Mouse (Mus musculus): Measurements from ENCODE around the gene Pml.
A peak's percentile ranks its signal among the peaks of the same experiment; 100 is the strongest.

DNA sequence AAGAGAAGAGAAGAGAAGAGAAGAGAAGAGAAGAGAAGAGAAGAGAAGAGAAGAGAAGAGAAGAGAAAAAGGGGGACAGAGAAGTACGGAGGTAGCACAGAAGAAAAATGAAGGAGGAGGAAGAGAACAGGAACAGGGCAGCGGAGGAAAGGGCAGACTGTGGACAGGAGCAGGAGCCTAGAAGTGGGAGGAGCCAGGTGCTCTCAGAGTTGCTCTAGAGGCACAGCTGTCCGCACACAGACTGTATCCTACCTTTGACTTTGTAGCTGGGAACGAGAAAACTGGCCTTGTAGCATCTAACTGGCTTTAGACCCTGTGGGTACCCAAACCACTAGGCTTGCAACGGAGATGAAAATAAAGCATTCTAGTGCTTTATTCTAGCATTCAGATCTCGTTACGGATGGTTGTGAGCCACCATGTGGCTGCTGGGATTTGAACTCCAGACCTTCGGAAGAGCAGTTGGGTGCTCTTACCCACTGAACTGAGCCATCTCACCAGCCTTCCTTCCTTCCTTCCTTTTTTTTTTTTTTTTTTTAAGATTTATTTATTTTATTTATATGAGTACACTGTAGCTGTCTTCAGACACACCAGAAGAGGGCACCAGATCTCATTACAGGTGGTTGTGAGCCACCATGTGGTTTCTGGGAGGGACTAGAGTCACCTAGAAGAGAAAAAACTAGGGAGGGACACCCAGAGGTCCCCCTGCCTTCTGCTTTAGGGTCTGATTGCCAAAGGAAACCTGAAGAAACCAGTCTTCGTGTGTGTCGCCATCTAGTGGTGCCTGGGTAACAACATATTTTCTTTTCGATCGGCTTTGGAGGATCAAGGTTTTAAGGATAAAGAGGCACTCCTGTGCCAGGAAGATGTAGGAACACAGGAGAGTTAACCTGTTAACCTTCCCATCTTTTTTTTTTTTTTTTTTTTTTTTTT is 19.1 kb upstream of the Pml start:
- peak; percentile 69 for TF ChIP-seq CTCF (IDR thresholded peaks at IDR 0.05; ENCODE audit: extremely low read depth, insufficient read depth, low read length)
- TF ChIP-seq POLR2A (IDR thresholded peaks at IDR 0.05; ENCODE audit: extremely low read depth, insufficient read depth, low read length): no peak
